Mouse (Mus musculus): ENCODE results near the gene 1810024B03Rik. TPM values are rescaled to one million over a fixed set of nuclear protein-coding genes. Genes with fewer than 3 reads are reported as not detected.
"Not testable (repeated sequence)": the region's sequence is repeated elsewhere in the genome, so short reads cannot be mapped to it uniquely, and the experiment has no call there.

Gene 1810024B03Rik
- polyA plus RNA-seq, 1 experiment from 2014 or later = 1.2 TPM

- 41% methylated on average over 3 of the region's 3 CpGs for WGBS
- peaks cover 8% of the 10 kb centered on the region; the same call in 1 of the 2 replicates for H3K36me3 ChIP-seq (replicated peaks; ENCODE audit: control insufficient read depth, insufficient read depth)
- ATAC-seq (ENCODE audit: low FRiP score) = no peak
- no peaks in the 10 kb centered on the region for H3K27me3 ChIP-seq (ENCODE audit: control insufficient read depth, insufficient read depth, low read length)
- H3K4me3 ChIP-seq (replicated peaks; ENCODE audit: low read length) = no peak overlapping the region
- H3K27ac ChIP-seq = no peak overlapping the region
- DNase-seq (ENCODE audit: low spot score) = peak; percentile 85
- H3K4me1 ChIP-seq (replicated peaks; ENCODE audit: control insufficient read depth, insufficient read depth, low read length) = peaks cover 12% of the 10 kb centered on the region; the same call in 1 of the 2 replicates
- no peaks in the 10 kb centered on the region for H3K9me3 ChIP-seq (ENCODE audit: control insufficient read depth, low read length)
- H3K4me2 ChIP-seq (replicated peaks) = no peak overlapping the region
- no peak overlapping the region for H3K9ac ChIP-seq
Observed at GRCm38 (mm10) chr2:127204932-127205331, 3.1 kb downstream of the 1810024B03Rik start.

GRCm38 (mm10) chr2:127189574-127189973 is 18.5 kb downstream of the 1810024B03Rik start:
- DNase-seq (ENCODE audit: low spot score) (no peak), ATAC-seq (ENCODE audit: low FRiP score) (no peak)
- Histone ChIP-seq H3K36me3 (replicated peaks; ENCODE audit: control insufficient read depth, insufficient read depth) (no peaks in the 10 kb centered on the region), H3K4me3 (replicated peaks; ENCODE audit: low read length) (no peak overlapping the region), H3K9ac (no peak overlapping the region), H3K4me2 (replicated peaks) (no peak overlapping the region), H3K27me3 (ENCODE audit: control insufficient read depth, insufficient read depth, low read length) (no peaks in the 10 kb centered on the region), H3K9me3 (ENCODE audit: control insufficient read depth, low read length) (no peaks in the 10 kb centered on the region), H3K4me1 (replicated peaks; ENCODE audit: control insufficient read depth, insufficient read depth, low read length) (no peaks in the 10 kb centered on the region), H3K27ac (no peak overlapping the region)

- Histone ChIP-seq H3K9ac (peak overlapping the region; percentile 70), H3K4me3 (replicated peaks; ENCODE audit: low read length) (peak overlapping the region; percentile 49), H3K9me3 (ENCODE audit: control insufficient read depth, low read length) (no peaks in the 10 kb centered on the region), H3K36me3 (replicated peaks; ENCODE audit: control insufficient read depth, insufficient read depth) (no peaks in the 10 kb centered on the region), H3K4me1 (replicated peaks; ENCODE audit: control insufficient read depth, insufficient read depth, low read length) (no peaks in the 10 kb centered on the region), H3K27me3 (ENCODE audit: control insufficient read depth, insufficient read depth, low read length) (no peaks in the 10 kb centered on the region), H3K27ac (peak overlapping the region; percentile 78), H3K4me2 (replicated peaks) (peak overlapping the region; percentile 61)
- WGBS = 2% methylated on average over 17 of the region's 17 CpGs
- ATAC-seq (ENCODE audit: low FRiP score) = peak; percentile 100
- peak; percentile 88 for DNase-seq (ENCODE audit: low spot score)
Observed at GRCm38 (mm10) chr2:127182598-127183381, 25.3 kb downstream of the 1810024B03Rik start.

GRCm38 (mm10) chr2:127166261-127166660 is 41.8 kb downstream of the 1810024B03Rik start:
- H3K4me3 ChIP-seq (replicated peaks; ENCODE audit: low read length); H3K27me3 ChIP-seq (ENCODE audit: control insufficient read depth, insufficient read depth, low read length); ATAC-seq (ENCODE audit: low FRiP score); H3K9me3 ChIP-seq (ENCODE audit: control insufficient read depth, low read length); H3K9ac ChIP-seq; H3K27ac ChIP-seq; H3K4me2 ChIP-seq (replicated peaks); H3K4me1 ChIP-seq (replicated peaks; ENCODE audit: control insufficient read depth, insufficient read depth, low read length); H3K36me3 ChIP-seq (replicated peaks; ENCODE audit: control insufficient read depth, insufficient read depth): not testable (repeated sequence)
- 0% methylated on average over 1 of the region's 1 CpGs for WGBS
- peak; percentile 90 for DNase-seq (ENCODE audit: low spot score)

- Histone ChIP-seq H3K4me1 (replicated peaks; ENCODE audit: control insufficient read depth, insufficient read depth, low read length) (no peaks in the 10 kb centered on the region), H3K27me3 (ENCODE audit: control insufficient read depth, insufficient read depth, low read length) (no peaks in the 10 kb centered on the region), H3K9ac (no peak overlapping the region), H3K36me3 (replicated peaks; ENCODE audit: control insufficient read depth, insufficient read depth) (no peaks in the 10 kb centered on the region), H3K4me3 (replicated peaks; ENCODE audit: low read length) (no peak overlapping the region), H3K27ac (no peak overlapping the region), H3K4me2 (replicated peaks) (no peak overlapping the region), H3K9me3 (ENCODE audit: control insufficient read depth, low read length) (no peaks in the 10 kb centered on the region)
- no peak for DNase-seq (ENCODE audit: low spot score)
- 67% methylated on average over 4 of the region's 4 CpGs for WGBS
- no peak for ATAC-seq (ENCODE audit: low FRiP score)
Observed at GRCm38 (mm10) chr2:127165675-127166074, 42.4 kb downstream of the 1810024B03Rik start.

GRCm38 (mm10) chr2:127145699-127146098 is 62.4 kb downstream of the 1810024B03Rik start:
- no peaks in the 10 kb centered on the region for H3K27me3 ChIP-seq (ENCODE audit: control insufficient read depth, insufficient read depth, low read length)
- no peak overlapping the region for H3K4me3 ChIP-seq (replicated peaks; ENCODE audit: low read length)
- peaks cover 16% of the 10 kb centered on the region for H3K4me1 ChIP-seq (replicated peaks; ENCODE audit: control insufficient read depth, insufficient read depth, low read length)
- WGBS = 94% methylated on average over 3 of the region's 3 CpGs
- H3K9ac ChIP-seq = no peak overlapping the region
- no peak overlapping the region for H3K4me2 ChIP-seq (replicated peaks)
- no peaks in the 10 kb centered on the region for H3K36me3 ChIP-seq (replicated peaks; ENCODE audit: control insufficient read depth, insufficient read depth)
- DNase-seq (ENCODE audit: low spot score) = no peak
- no peak for ATAC-seq (ENCODE audit: low FRiP score)
- H3K27ac ChIP-seq = no peak overlapping the region
- no peaks in the 10 kb centered on the region for H3K9me3 ChIP-seq (ENCODE audit: control insufficient read depth, low read length)

- peaks cover 16% of the 10 kb centered on the region for H3K4me1 ChIP-seq (replicated peaks; ENCODE audit: control insufficient read depth, insufficient read depth, low read length)
- DNase-seq (ENCODE audit: low spot score) (peak; percentile 40), ATAC-seq (ENCODE audit: low FRiP score) (peak; percentile 83)
- no peaks in the 10 kb centered on the region for H3K36me3 ChIP-seq (replicated peaks; ENCODE audit: control insufficient read depth, insufficient read depth)
- no peak within 1 kb of the TSS for H3K27ac ChIP-seq
- H3K9me3 ChIP-seq (ENCODE audit: control insufficient read depth, low read length) = no peaks in the 10 kb centered on the region
- H3K9ac ChIP-seq = peak within 1 kb of the TSS; percentile 68
- peak within 1 kb of the TSS; percentile 58 for H3K4me3 ChIP-seq (replicated peaks; ENCODE audit: low read length)
- no peaks in the 10 kb centered on the region for H3K27me3 ChIP-seq (ENCODE audit: control insufficient read depth, insufficient read depth, low read length)
- 4% methylated on average over 31 of the region's 31 CpGs for WGBS
- peak within 1 kb of the TSS; percentile 96 for H3K4me2 ChIP-seq (replicated peaks)
Observed at GRCm38 (mm10) chr2:127143158-127144063, 64.7 kb downstream of the 1810024B03Rik start, which contains the start of gene Itpripl1. Gene Itpripl1 (minus strand): TSS chr2:127143442.

- Histone ChIP-seq H3K4me2 (replicated peaks) (peak overlapping the region; percentile 96), H3K4me1 (replicated peaks; ENCODE audit: control insufficient read depth, insufficient read depth, low read length) (peaks cover 16% of the 10 kb centered on the region), H3K4me3 (replicated peaks; ENCODE audit: low read length) (peak overlapping the region; percentile 58), H3K9ac (peak overlapping the region; percentile 68), H3K27ac (no peak overlapping the region), H3K27me3 (ENCODE audit: control insufficient read depth, insufficient read depth, low read length) (no peaks in the 10 kb centered on the region), H3K36me3 (replicated peaks; ENCODE audit: control insufficient read depth, insufficient read depth) (no peaks in the 10 kb centered on the region), H3K9me3 (ENCODE audit: control insufficient read depth, low read length) (no peaks in the 10 kb centered on the region)
- 14% methylated on average over 6 of the region's 6 CpGs for WGBS
- DNase-seq (ENCODE audit: low spot score) (no peak), ATAC-seq (ENCODE audit: low FRiP score) (0 out of 2 replicates have a peak, but pooled peaks have one; percentile 12)
Observed at GRCm38 (mm10) chr2:127142577-127143157, 65.4 kb downstream of the 1810024B03Rik start.

- DNase-seq (ENCODE audit: low spot score) (no peak), ATAC-seq (ENCODE audit: low FRiP score) (no peak)
- WGBS = 87% methylated on average over 10 of the region's 10 CpGs
- Histone ChIP-seq H3K4me2 (replicated peaks) (peak overlapping the region; percentile 96), H3K27ac (no peak overlapping the region), H3K27me3 (ENCODE audit: control insufficient read depth, insufficient read depth, low read length) (no peaks in the 10 kb centered on the region), H3K36me3 (replicated peaks; ENCODE audit: control insufficient read depth, insufficient read depth) (no peaks in the 10 kb centered on the region), H3K9ac (no peak overlapping the region), H3K4me1 (replicated peaks; ENCODE audit: control insufficient read depth, insufficient read depth, low read length) (peaks cover 16% of the 10 kb centered on the region), H3K4me3 (replicated peaks; ENCODE audit: low read length) (no peak overlapping the region), H3K9me3 (ENCODE audit: control insufficient read depth, low read length) (no peaks in the 10 kb centered on the region)
Observed at GRCm38 (mm10) chr2:127142031-127142430, 66.0 kb downstream of the 1810024B03Rik start.
